Mouse (Mus musculus): ENCODE data around the gene Wdtc1. TPM values are rescaled to one million over a fixed set of nuclear protein-coding genes. Genes with fewer than 3 reads are reported as not detected.

The Wdtc1 gene
- polyA plus RNA-seq (2015; fragmentation: Nextera tagmentation; extraction: Ambion mirVana) = 15.2 and 15.3 TPM in 2 replicates

GRCm38 (mm10) chr4:133353367-133354365 lies at the start of gene Wdtc1:
Gene Wdtc1 (minus strand): TSS chr4:133353481.

GRCm38 (mm10) chr4:133369553-133370297 lies 16.4 kb upstream of the Wdtc1 start, which contains the start of gene Slc9a1:
Gene Slc9a1 (plus strand): TSS chr4:133369706.

GRCm38 (mm10) chr4:133277104-133278026 lies 75.9 kb downstream of the Wdtc1 start, which contains the start of gene Tmem222:
Gene Tmem222 (minus strand): TSS chr4:133277792.

GRCm38 (mm10) chr4:133262882-133263281 lies 90.4 kb downstream of the Wdtc1 start, which contains the start of gene Sytl1:
Gene Sytl1 (minus strand): TSS chr4:133263113.

Small RNA genes lying within 50 kb of the gene (microRNA-seq; reads per million reads assigned to microRNA genes)
- not detected for gene Mir5122

Other genes starting within 250 kb of the Wdtc1 start
- 27.2 and 32.5 TPM in 2 replicates for gene Wasf2, start 223.0 kb downstream of the Wdtc1 start, polyA plus RNA-seq (2015; fragmentation: Nextera tagmentation; extraction: Ambion mirVana)
- gene Cd164l2, start 141.3 kb downstream of the Wdtc1 start, polyA plus RNA-seq (2015; fragmentation: Nextera tagmentation; extraction: Ambion mirVana) = 8.6 and 13.2 TPM in 2 replicates
- 3.8 and 5.7 TPM in 2 replicates for gene Gpr3, start 140.9 kb downstream of the Wdtc1 start, polyA plus RNA-seq (2015; fragmentation: Nextera tagmentation; extraction: Ambion mirVana)
- 4.3 and 4.9 TPM in 2 replicates for gene Map3k6, start 112.7 kb downstream of the Wdtc1 start, polyA plus RNA-seq (2015; fragmentation: Nextera tagmentation; extraction: Ambion mirVana)
- gene Sytl1, start 90.4 kb downstream of the Wdtc1 start, polyA plus RNA-seq (2015; fragmentation: Nextera tagmentation; extraction: Ambion mirVana) = 0.15 TPM in 2 replicates
- gene Tmem222, start 75.7 kb downstream of the Wdtc1 start, polyA plus RNA-seq (2015; fragmentation: Nextera tagmentation; extraction: Ambion mirVana) = 118 and 121 TPM in 2 replicates
- gene Slc9a1, start 16.2 kb upstream of the Wdtc1 start, polyA plus RNA-seq (2015; fragmentation: Nextera tagmentation; extraction: Ambion mirVana) = 7.9 and 10.2 TPM in 2 replicates
- 0.23 and 0.49 TPM in 2 replicates for gene Tent5b, start 126.7 kb upstream of the Wdtc1 start, polyA plus RNA-seq (2015; fragmentation: Nextera tagmentation; extraction: Ambion mirVana)
- 30.5 and 40.3 TPM in 2 replicates for gene Trnp1, start 145.1 kb upstream of the Wdtc1 start, polyA plus RNA-seq (2015; fragmentation: Nextera tagmentation; extraction: Ambion mirVana)
- 0.18 TPM in 1 of 2 replicates, not detected in the other for gene Kdf1, start 165.5 kb upstream of the Wdtc1 start, polyA plus RNA-seq (2015; fragmentation: Nextera tagmentation; extraction: Ambion mirVana)
- gene Nudc, start 192.5 kb upstream of the Wdtc1 start, polyA plus RNA-seq (2015; fragmentation: Nextera tagmentation; extraction: Ambion mirVana) = 251 and 254 TPM in 2 replicates
- not detected in 2 replicates for gene Nr0b2, start 199.9 kb upstream of the Wdtc1 start, polyA plus RNA-seq (2015; fragmentation: Nextera tagmentation; extraction: Ambion mirVana)
- gene Gpatch3, start 221.3 kb upstream of the Wdtc1 start, polyA plus RNA-seq (2015; fragmentation: Nextera tagmentation; extraction: Ambion mirVana) = 5.9 and 8.3 TPM in 2 replicates
- 14.5 and 14.7 TPM in 2 replicates for gene Gpn2, start 230.9 kb upstream of the Wdtc1 start, polyA plus RNA-seq (2015; fragmentation: Nextera tagmentation; extraction: Ambion mirVana)
- gene Sfn, start 248.7 kb upstream of the Wdtc1 start, polyA plus RNA-seq (2015; fragmentation: Nextera tagmentation; extraction: Ambion mirVana) = 0.74 and 1.5 TPM in 2 replicates